Mouse (Mus musculus): Measurements from ENCODE around the gene Gabarapl2. TPM values are rescaled to one million over a fixed set of nuclear protein-coding genes. Genes with fewer than 3 reads are reported as not detected.
A peak's percentile ranks its signal among the peaks of the same experiment; 100 is the strongest.

Gabarapl2 gene
- polyA plus RNA-seq, 1 experiment from 2014 or later = 187 TPM

DNA sequence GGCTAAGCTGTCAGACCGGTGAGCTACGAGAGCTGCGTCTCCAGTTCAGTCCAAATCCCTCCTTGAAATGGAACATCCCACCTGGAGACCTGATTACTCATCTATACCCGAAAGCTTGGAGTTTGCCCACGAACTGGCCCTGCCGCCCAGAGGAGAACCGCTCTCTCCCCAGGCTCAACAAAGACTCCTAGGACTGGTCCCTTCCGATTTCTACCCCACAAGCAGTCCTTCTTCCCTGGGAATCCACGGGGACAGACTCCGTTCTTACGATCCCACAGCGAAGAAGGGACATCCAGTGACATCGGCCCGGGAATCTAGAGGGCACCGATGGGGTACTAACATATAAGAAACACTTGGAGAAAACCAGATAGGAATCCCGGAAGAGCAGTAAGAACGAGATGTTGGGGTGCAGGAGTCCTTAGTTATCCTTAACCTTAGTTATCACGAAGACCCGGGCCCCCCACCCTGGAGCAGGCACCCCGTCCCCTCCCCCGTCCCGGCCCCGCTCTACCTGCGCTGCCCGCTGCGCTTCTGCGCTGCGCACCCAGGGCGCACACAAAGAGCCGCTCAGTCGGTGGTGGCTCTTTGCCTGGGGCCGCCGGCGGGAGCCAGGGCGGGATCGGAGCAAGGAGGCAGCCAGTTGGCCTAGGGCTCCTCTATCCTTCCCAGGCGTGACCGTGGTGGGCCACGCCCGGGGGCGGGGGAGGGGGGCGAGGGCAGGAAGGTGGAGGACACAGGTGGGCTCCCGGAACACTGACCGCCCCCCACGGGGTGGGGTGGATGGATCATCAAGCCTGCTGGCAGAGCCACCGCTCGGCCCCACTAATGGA, 30.7 kb upstream of the Gabarapl2 start, which contains the start of gene Chst5:
TSS of gene Chst5 (minus strand) at position 827 of the 830 bp plus-strand sequence.
- peak; percentile 47; the same call in 1 of the 2 replicates for ATAC-seq (ENCODE audit: insufficient number of reproducible peaks, insufficient read depth, low FRiP score, low read depth)
- peak within 1 kb of the TSS; percentile 12; the same call in 1 of the 2 replicates for H3K9ac ChIP-seq (replicated peaks; ENCODE audit: low read depth, low read length)
- H3K36me3 ChIP-seq (ENCODE audit: control insufficient read depth, insufficient read depth, low read length) = no peaks in the 10 kb centered on the region
- H3K9me3 ChIP-seq (ENCODE audit: control insufficient read depth, low read depth, low read length) = no peaks in the 10 kb centered on the region
- H3K4me3 ChIP-seq (ENCODE audit: low read depth, low read length) = peak within 1 kb of the TSS; percentile 34
- H3K4me2 ChIP-seq (replicated peaks; ENCODE audit: low read depth, low read length) = peak within 1 kb of the TSS; percentile 74
- no peaks in the 10 kb centered on the region for H3K27me3 ChIP-seq (ENCODE audit: control insufficient read depth, insufficient read depth, low read length)
- WGBS = 7% methylated on average over 47 of the region's 47 CpGs
- no peak within 1 kb of the TSS for H3K27ac ChIP-seq (ENCODE audit: low read length)
- H3K4me1 ChIP-seq (ENCODE audit: control insufficient read depth, insufficient read depth, low read length) = 0 out of 2 replicates have a peak, but pooled peaks cover 2% of the 10 kb centered on the region

DNA sequence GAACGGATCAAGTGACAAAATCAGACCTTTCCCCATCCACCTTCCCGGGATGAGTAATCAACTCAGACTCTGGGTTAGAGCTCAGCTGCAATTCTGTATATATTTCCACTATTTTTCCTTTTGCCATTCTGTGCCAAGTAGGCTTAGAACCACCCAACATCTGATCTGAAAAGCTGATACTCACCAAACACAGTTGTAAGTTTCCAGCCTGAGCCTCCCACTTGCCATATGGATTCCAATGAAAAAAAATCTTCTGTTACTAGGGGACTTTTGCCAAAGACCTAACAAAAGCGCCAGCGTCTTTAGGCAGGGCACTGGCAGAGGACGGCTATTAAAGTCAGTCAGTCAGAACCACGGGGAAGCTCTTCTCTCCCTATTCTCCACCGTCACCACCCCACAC, 28.9 kb upstream of the Gabarapl2 start:
- Histone ChIP-seq H3K27ac (ENCODE audit: low read length) (no peak overlapping the region), H3K27me3 (ENCODE audit: control insufficient read depth, insufficient read depth, low read length) (no peaks in the 10 kb centered on the region), H3K4me3 (ENCODE audit: low read depth, low read length) (no peak overlapping the region), H3K4me2 (replicated peaks; ENCODE audit: low read depth, low read length) (no peak overlapping the region), H3K4me1 (ENCODE audit: control insufficient read depth, insufficient read depth, low read length) (0 out of 2 replicates have a peak, but pooled peaks cover 2% of the 10 kb centered on the region), H3K36me3 (ENCODE audit: control insufficient read depth, insufficient read depth, low read length) (no peaks in the 10 kb centered on the region), H3K9ac (replicated peaks; ENCODE audit: low read depth, low read length) (no peak overlapping the region), H3K9me3 (ENCODE audit: control insufficient read depth, low read depth, low read length) (no peaks in the 10 kb centered on the region)
- ATAC-seq (ENCODE audit: insufficient number of reproducible peaks, insufficient read depth, low FRiP score, low read depth) = no peak
- 65% methylated on average over 7 of the region's 7 CpGs for WGBS

DNA sequence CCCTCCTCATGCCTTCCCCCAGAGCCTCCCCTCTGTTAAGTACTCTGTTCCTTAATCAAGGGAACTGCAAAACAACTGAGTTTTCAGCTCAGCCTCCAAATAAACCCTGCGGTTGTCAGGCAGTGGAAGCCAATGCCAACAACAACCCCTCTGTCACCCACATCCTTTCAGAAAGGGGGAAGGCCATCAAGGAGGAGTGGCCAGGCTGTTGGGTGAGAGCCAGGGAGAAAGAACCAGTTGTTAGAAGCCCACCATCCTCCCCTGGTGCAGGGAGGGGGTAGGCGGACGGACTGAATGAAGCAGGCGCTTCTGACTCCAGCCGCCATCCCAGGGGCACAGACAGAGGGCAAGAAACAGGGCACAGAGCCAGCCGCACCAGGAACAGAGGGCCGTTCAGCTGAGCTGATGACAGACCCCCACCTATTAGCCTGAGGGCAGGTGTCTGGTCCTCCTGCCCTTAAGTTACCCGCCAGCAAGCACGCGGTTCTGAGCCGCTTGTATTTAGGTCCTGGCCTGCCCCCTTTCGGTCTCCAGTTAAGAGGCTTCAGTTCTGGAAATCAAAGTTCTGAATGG, 27.6 kb upstream of the Gabarapl2 start:
- no peak overlapping the region for H3K27ac ChIP-seq (ENCODE audit: low read length)
- H3K4me3 ChIP-seq (ENCODE audit: low read depth, low read length) = no peak overlapping the region
- no peak overlapping the region for H3K4me2 ChIP-seq (replicated peaks; ENCODE audit: low read depth, low read length)
- no peaks in the 10 kb centered on the region for H3K36me3 ChIP-seq (ENCODE audit: control insufficient read depth, insufficient read depth, low read length)
- 63% methylated on average over 12 of the region's 12 CpGs for WGBS
- peak; percentile 67 for ATAC-seq (ENCODE audit: insufficient number of reproducible peaks, insufficient read depth, low FRiP score, low read depth)
- H3K9me3 ChIP-seq (ENCODE audit: control insufficient read depth, low read depth, low read length) = no peaks in the 10 kb centered on the region
- 0 out of 2 replicates have a peak, but pooled peaks cover 2% of the 10 kb centered on the region for H3K4me1 ChIP-seq (ENCODE audit: control insufficient read depth, insufficient read depth, low read length)
- H3K9ac ChIP-seq (replicated peaks; ENCODE audit: low read depth, low read length) = no peak overlapping the region
- H3K27me3 ChIP-seq (ENCODE audit: control insufficient read depth, insufficient read depth, low read length) = no peaks in the 10 kb centered on the region

DNA sequence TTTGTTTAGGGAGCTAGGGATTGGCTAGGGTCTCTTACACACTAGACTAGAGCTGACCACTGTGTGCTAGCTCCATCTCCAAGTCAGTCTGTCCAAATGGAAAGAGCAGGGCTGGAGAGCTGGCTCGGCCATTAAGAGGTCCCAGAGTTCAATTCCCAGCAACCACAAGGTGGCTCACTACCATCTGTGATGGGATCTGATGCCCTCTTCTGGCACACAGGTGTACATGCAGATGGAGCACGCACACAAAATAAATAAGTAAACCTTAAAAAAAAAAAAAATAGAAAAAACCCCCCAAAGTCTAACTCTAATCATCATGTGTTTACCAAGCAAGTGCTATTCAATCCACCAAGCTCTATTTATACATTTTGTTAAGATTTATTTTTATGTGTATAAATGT, 20.8 kb upstream of the Gabarapl2 start:
- Histone ChIP-seq H3K4me1 (ENCODE audit: control insufficient read depth, insufficient read depth, low read length) (no peaks in the 10 kb centered on the region), H3K36me3 (ENCODE audit: control insufficient read depth, insufficient read depth, low read length) (no peaks in the 10 kb centered on the region), H3K4me2 (replicated peaks; ENCODE audit: low read depth, low read length) (no peak overlapping the region), H3K9ac (replicated peaks; ENCODE audit: low read depth, low read length) (no peak overlapping the region), H3K27ac (ENCODE audit: low read length) (no peak overlapping the region), H3K9me3 (ENCODE audit: control insufficient read depth, low read depth, low read length) (no peaks in the 10 kb centered on the region), H3K27me3 (ENCODE audit: control insufficient read depth, insufficient read depth, low read length) (no peaks in the 10 kb centered on the region), H3K4me3 (ENCODE audit: low read depth, low read length) (no peak overlapping the region)
- 84% methylated on average over 2 of the region's 2 CpGs for WGBS
- ATAC-seq (ENCODE audit: insufficient number of reproducible peaks, insufficient read depth, low FRiP score, low read depth) = no peak

DNA sequence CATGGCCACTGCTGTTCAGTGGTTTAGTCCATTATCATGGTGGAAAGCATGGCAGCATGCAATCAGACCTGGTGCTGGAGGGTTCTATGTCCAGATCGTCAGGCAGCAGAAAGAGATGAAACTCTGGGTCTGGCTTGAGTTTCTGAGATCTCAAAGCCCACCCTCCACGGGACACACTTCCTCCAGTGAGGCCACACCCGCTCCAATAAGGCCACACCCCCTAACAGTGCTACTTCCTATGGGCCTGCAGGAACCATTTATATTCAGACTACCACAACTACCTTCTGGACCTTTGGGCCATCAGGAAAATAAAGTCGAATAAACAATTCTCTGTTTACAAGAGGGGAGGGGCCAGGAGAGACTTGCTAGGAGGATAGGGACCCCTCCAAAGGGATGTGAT, 19.5 kb upstream of the Gabarapl2 start:
- Histone ChIP-seq H3K9me3 (ENCODE audit: control insufficient read depth, low read depth, low read length) (no peaks in the 10 kb centered on the region), H3K4me2 (replicated peaks; ENCODE audit: low read depth, low read length) (no peak overlapping the region), H3K4me3 (ENCODE audit: low read depth, low read length) (no peak overlapping the region), H3K4me1 (ENCODE audit: control insufficient read depth, insufficient read depth, low read length) (no peaks in the 10 kb centered on the region), H3K27ac (ENCODE audit: low read length) (no peak overlapping the region), H3K9ac (replicated peaks; ENCODE audit: low read depth, low read length) (no peak overlapping the region), H3K27me3 (ENCODE audit: control insufficient read depth, insufficient read depth, low read length) (no peaks in the 10 kb centered on the region), H3K36me3 (ENCODE audit: control insufficient read depth, insufficient read depth, low read length) (no peaks in the 10 kb centered on the region)
- 78% methylated on average over 4 of the region's 4 CpGs for WGBS
- ATAC-seq (ENCODE audit: insufficient number of reproducible peaks, insufficient read depth, low FRiP score, low read depth) = no peak

DNA sequence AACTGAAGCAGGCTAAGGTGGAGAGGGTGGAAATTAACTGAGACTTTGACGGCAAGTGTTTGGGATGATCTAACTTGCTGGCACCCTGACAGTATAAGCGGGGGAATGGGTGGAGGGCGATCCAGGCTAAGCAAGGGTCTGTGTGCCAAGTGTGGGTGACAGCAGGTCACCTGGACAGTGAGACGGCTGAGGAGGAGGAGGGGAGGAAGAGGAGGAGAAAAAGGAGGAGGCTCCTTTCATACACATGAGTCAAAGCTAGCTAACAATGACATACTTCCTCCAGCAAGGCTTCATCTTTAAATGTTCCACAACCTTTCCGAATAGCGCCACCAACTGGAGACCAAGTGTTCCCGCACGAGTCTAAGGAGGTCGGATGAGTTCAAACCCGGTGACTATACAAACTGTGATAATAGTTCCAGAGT, 17.1 kb upstream of the Gabarapl2 start:
- Histone ChIP-seq H3K27me3 (ENCODE audit: control insufficient read depth, insufficient read depth, low read length) (no peaks in the 10 kb centered on the region), H3K4me2 (replicated peaks; ENCODE audit: low read depth, low read length) (no peak overlapping the region), H3K9ac (replicated peaks; ENCODE audit: low read depth, low read length) (no peak overlapping the region), H3K4me3 (ENCODE audit: low read depth, low read length) (no peak overlapping the region), H3K9me3 (ENCODE audit: control insufficient read depth, low read depth, low read length) (no peaks in the 10 kb centered on the region), H3K36me3 (ENCODE audit: control insufficient read depth, insufficient read depth, low read length) (no peaks in the 10 kb centered on the region), H3K4me1 (ENCODE audit: control insufficient read depth, insufficient read depth, low read length) (no peaks in the 10 kb centered on the region), H3K27ac (ENCODE audit: low read length) (no peak overlapping the region)
- ATAC-seq (ENCODE audit: insufficient number of reproducible peaks, insufficient read depth, low FRiP score, low read depth) = 0 out of 2 replicates have a peak, but pooled peaks have one; percentile 5
- WGBS = 29% methylated on average over 10 of the region's 10 CpGs

DNA sequence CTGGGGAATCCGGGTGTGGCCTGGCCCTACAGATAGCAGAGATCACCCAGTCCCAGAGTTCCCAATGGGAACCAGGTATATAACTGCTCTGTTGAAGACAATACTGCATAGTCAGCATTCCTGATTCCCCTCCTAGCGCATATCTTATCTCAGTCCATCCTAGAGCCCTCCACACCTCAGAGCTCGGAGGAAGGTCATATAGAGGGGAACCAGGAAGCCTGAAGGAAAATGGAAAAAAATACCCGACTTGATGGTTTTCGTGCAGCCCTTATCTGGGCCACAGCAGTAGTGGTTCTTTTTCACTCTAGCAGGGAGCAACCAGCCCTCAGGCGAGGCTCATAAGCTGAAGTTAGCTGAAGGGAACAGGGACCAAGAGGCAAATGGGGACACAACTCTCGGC, 15.5 kb upstream of the Gabarapl2 start:
- Histone ChIP-seq H3K4me1 (ENCODE audit: control insufficient read depth, insufficient read depth, low read length) (no peaks in the 10 kb centered on the region), H3K9ac (replicated peaks; ENCODE audit: low read depth, low read length) (no peak overlapping the region), H3K9me3 (ENCODE audit: control insufficient read depth, low read depth, low read length) (no peaks in the 10 kb centered on the region), H3K27ac (ENCODE audit: low read length) (no peak overlapping the region), H3K4me2 (replicated peaks; ENCODE audit: low read depth, low read length) (no peak overlapping the region), H3K4me3 (ENCODE audit: low read depth, low read length) (no peak overlapping the region), H3K36me3 (ENCODE audit: control insufficient read depth, insufficient read depth, low read length) (no peaks in the 10 kb centered on the region), H3K27me3 (ENCODE audit: control insufficient read depth, insufficient read depth, low read length) (no peaks in the 10 kb centered on the region)
- ATAC-seq (ENCODE audit: insufficient number of reproducible peaks, insufficient read depth, low FRiP score, low read depth) = no peak
- 72% methylated on average over 7 of the region's 7 CpGs for WGBS

DNA sequence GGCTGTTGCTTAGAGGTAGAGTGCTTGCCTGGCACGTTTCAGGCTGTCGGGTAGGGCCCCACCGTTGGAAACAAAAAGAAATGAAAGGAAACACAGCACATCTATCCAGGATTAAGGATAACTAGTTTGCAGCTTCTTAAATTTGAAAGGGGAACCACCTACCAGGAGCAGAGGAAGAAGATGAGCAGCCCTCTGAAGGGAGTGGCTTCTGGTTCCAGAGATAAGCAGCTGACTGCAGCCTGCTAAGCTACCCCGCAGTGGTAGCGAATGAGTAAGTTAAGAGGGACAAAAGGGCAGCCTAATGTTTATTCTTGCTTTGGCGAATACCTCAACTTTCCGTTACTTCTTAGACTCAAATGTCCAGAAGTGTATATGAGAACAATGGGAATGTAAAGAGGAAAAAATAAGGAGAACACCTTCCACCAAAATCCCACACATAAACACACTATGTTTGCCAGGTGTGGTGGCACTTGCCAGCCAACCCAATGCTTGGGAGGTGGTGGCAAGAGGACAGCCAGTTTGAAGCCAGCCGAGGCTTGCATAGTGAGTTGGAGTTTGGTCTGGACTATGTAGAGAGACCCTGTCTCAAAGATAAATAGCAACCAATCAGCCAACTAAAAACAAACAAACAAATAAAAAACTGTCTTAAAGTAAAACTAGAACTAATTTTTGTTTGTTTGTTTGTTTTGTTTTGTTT, 10.7 kb upstream of the Gabarapl2 start:
- Histone ChIP-seq H3K4me2 (replicated peaks; ENCODE audit: low read depth, low read length) (no peak overlapping the region), H3K9me3 (ENCODE audit: control insufficient read depth, low read depth, low read length) (no peaks in the 10 kb centered on the region), H3K27ac (ENCODE audit: low read length) (no peak overlapping the region), H3K9ac (replicated peaks; ENCODE audit: low read depth, low read length) (no peak overlapping the region), H3K4me1 (ENCODE audit: control insufficient read depth, insufficient read depth, low read length) (peaks cover 15% of the 10 kb centered on the region), H3K36me3 (ENCODE audit: control insufficient read depth, insufficient read depth, low read length) (no peaks in the 10 kb centered on the region), H3K4me3 (ENCODE audit: low read depth, low read length) (no peak overlapping the region), H3K27me3 (ENCODE audit: control insufficient read depth, insufficient read depth, low read length) (no peaks in the 10 kb centered on the region)
- no peak for ATAC-seq (ENCODE audit: insufficient number of reproducible peaks, insufficient read depth, low FRiP score, low read depth)
- 60% methylated on average over 8 of the region's 8 CpGs for WGBS

Data from stomach, embryonic 14.5 days (tissue).